Mouse (Mus musculus) adrenal gland (tissue): ENCODE measurements around the gene Klhdc9.

Experiments
- intact Hi-C: fragments of 180-260 bp; cut with DNase I; formaldehyde crosslinking; loops from one replicate; pipeline ENCODE4 v1.15.1; 2025

The Klhdc9 gene

GRCm38 (mm10) chr1:171320151-171320550 lies 40.4 kb downstream of the Klhdc9 start:
- intact Hi-C loops = loop anchor here (2.0 to 5.0 kb wide), 2 partner anchors 35 to 157 kb away; no protein-coding TSS in a partner anchor

- intact Hi-C loops = loop anchor here (2.0 to 5.0 kb wide), 2 partner anchors 35 to 158 kb away; no protein-coding TSS in a partner anchor
Measured at GRCm38 (mm10) chr1:171319748-171320147, 40.9 kb downstream of the Klhdc9 start.

- intact Hi-C loops = no loop called here
Measured at GRCm38 (mm10) chr1:171309321-171309720, 51.3 kb downstream of the Klhdc9 start.
